Mouse (Mus musculus) MEL (cell line): ENCODE measurements around the gene D5Ertd579e. TPM values are rescaled to one million over a fixed set of nuclear protein-coding genes. Genes with fewer than 3 reads are reported as not detected.

Experiments used
- DNase-seq: peaks from one replicate; pipeline ENCODE4 v3.0.0; 2011; ENCODE audit warnings: low read depth, low spot score
- H3K27ac ChIP-seq: 2 replicates; pipeline ENCODE4 v1.5.1; 2012; ENCODE audit warnings: low read depth, mild to moderate bottlenecking, control low read depth, low read length, moderate library complexity; ENCODE audit not compliant: control insufficient read depth
- H3K27me3 ChIP-seq, 2 experiments: fragments of 150-350 bp in 1 of 2; sonication (generic) in 1 of 2; 2 replicates each; pipeline ENCODE4 v1.6.1; 2012; ENCODE audit warnings: low read length in 2 of 2, mild to moderate bottlenecking in 2 of 2, improper control_type of control experiment in 1 of 2, moderate library complexity in 1 of 2; ENCODE audit not compliant: insufficient read depth in 2 of 2, control insufficient read depth in 1 of 2
- H3K36me3 ChIP-seq, 2 experiments: 2 replicates each; pipeline ENCODE4 v1.6.1; 2012 to 2014; ENCODE audit warnings: low read length in 2 of 2, improper control_type of control experiment in 1 of 2, inconsistent platforms in 1 of 2, mild to moderate bottlenecking in 1 of 2; ENCODE audit not compliant: insufficient read depth in 2 of 2, control insufficient read depth in 1 of 2
- H3K4me1 ChIP-seq, 2 experiments: fragments of 150-350 bp in 1 of 2; sonication (generic) in 1 of 2; 2 replicates each; pipeline ENCODE4 v1.6.1; 2012; ENCODE audit warnings: low read length in 2 of 2, improper control_type of control experiment in 1 of 2, mild to moderate bottlenecking in 1 of 2; ENCODE audit not compliant: insufficient read depth in 2 of 2, control insufficient read depth in 1 of 2
- H3K4me3 ChIP-seq, 2 experiments: fragments of 150-350 bp in 1 of 2; sonication (generic) in 1 of 2; 2 replicates each; pipeline ENCODE4 v1.5.1; 2012; ENCODE audit warnings: low read depth in 2 of 2, low read length in 2 of 2, mild to moderate bottlenecking in 2 of 2, moderate library complexity in 2 of 2, control low read depth in 1 of 2, improper control_type of control experiment in 1 of 2; ENCODE audit not compliant: control insufficient read depth in 1 of 2, insufficient read depth in 1 of 2
- H3K79me2 ChIP-seq: 2 replicates; pipeline ENCODE4 v1.6.1; 2012; ENCODE audit warnings: mild to moderate bottlenecking, low read length, moderate library complexity; ENCODE audit not compliant: control insufficient read depth, poor library complexity, insufficient read depth
- H3K9ac ChIP-seq: 2 replicates; pipeline ENCODE4 v1.6.1; 2012; ENCODE audit warnings: low read depth, mild to moderate bottlenecking, control low read depth, low read length, moderate library complexity; ENCODE audit not compliant: control insufficient read depth, poor library complexity, severe bottlenecking
- H3K9me3 ChIP-seq: fragments of 150-350 bp; sonication (generic); replicated peaks from 2 replicates; pipeline ENCODE4 v1.6.1; 2012; ENCODE audit warnings: mild to moderate bottlenecking, low read length, improper control_type of control experiment, moderate library complexity; ENCODE audit not compliant: insufficient read depth
- ELF1 ChIP-seq: IDR thresholded peaks from 2 replicates; pipeline ENCODE4 v1.6.1; 2014; ENCODE audit warnings: low read depth, mild to moderate bottlenecking, inconsistent platforms, low read length, improper control_type of control experiment, moderate library complexity
- GABPA ChIP-seq: IDR thresholded peaks from 2 replicates; pipeline ENCODE4 v1.6.1; 2012; ENCODE audit warnings: low read depth, mild to moderate bottlenecking, inconsistent platforms, low read length, improper control_type of control experiment, moderate library complexity
- GATA1 ChIP-seq: IDR thresholded peaks from 2 replicates; pipeline ENCODE4 v1.6.1; 2011; ENCODE audit warnings: low read depth, low read length, improper control_type of control experiment
- JUND ChIP-seq: IDR thresholded peaks from 2 replicates; pipeline ENCODE4 v1.6.1; 2011; ENCODE audit warnings: low read depth, mild to moderate bottlenecking, improper control_type of control experiment, low read length
- KAT2A ChIP-seq: conservative IDR thresholded peaks from 2 replicates; pipeline ENCODE4 v1.6.1; 2012; ENCODE audit warnings: low read depth, low read length, improper control_type of control experiment, inconsistent platforms
- MYC ChIP-seq: IDR thresholded peaks from 2 replicates; pipeline ENCODE4 v1.6.1; 2011; ENCODE audit warnings: low read depth, mild to moderate bottlenecking, low read length, improper control_type of control experiment, moderate library complexity
- NELFE ChIP-seq: IDR thresholded peaks from 2 replicates; pipeline ENCODE4 v1.6.1; 2011; ENCODE audit warnings: low read depth, low read length, improper control_type of control experiment
- POLR2A ChIP-seq, 2 experiments: IDR thresholded peaks; 2 replicates each; pipeline ENCODE4 v1.6.1; 2011 to 2012; ENCODE audit warnings: low read length in 2 of 2, mild to moderate bottlenecking in 2 of 2, control low read depth in 1 of 2, improper control_type of control experiment in 1 of 2, low read depth in 1 of 2, moderate library complexity in 1 of 2; ENCODE audit not compliant: control insufficient read depth in 1 of 2, insufficient read depth in 1 of 2, poor library complexity in 1 of 2
- POLR2AphosphoS2 ChIP-seq: IDR thresholded peaks from 2 replicates; pipeline ENCODE4 v1.6.1; 2011; ENCODE audit warnings: low read length, improper control_type of control experiment
- RAD21 ChIP-seq: IDR thresholded peaks from 2 replicates; pipeline ENCODE4 v1.6.1; 2011; ENCODE audit warnings: mild to moderate bottlenecking, low read depth, low read length, improper control_type of control experiment
- RCOR1 ChIP-seq: IDR thresholded peaks from 2 replicates; pipeline ENCODE4 v1.6.1; 2012; ENCODE audit warnings: low read depth, mild to moderate bottlenecking, inconsistent platforms, low read length, improper control_type of control experiment
- TAL1 ChIP-seq: IDR thresholded peaks from 2 replicates; pipeline ENCODE4 v1.6.1; 2012; ENCODE audit warnings: mild to moderate bottlenecking, inconsistent platforms, low read length, moderate library complexity, mixed read lengths
- TCF12 ChIP-seq: IDR thresholded peaks from 2 replicates; pipeline ENCODE4 v1.6.1; 2014; ENCODE audit warnings: low read depth, mild to moderate bottlenecking, inconsistent platforms, low read length, improper control_type of control experiment, moderate library complexity
- ZNF384 ChIP-seq: IDR thresholded peaks from 2 replicates; pipeline ENCODE4 v1.6.1; 2012; ENCODE audit warnings: low read depth, mild to moderate bottlenecking, inconsistent platforms, low read length, improper control_type of control experiment
- polyA plus RNA-seq, 2 experiments: library from polyadenylated mRNA; stranded (reverse) in 1 of 2; unstranded in 1 of 2; fragments of >175 nt in 1 of 2; fragments of >200 nt in 1 of 2; gene quantifications; 2 replicates each; pipeline versions ENCODE4 v1.2.1 to v1.2.4; 2012; ENCODE audit warnings: low replicate concordance in 2 of 2, low read depth in 1 of 2; ENCODE audit not compliant: insufficient read length in 2 of 2, insufficient read depth in 1 of 2, missing spikeins in 1 of 2
- total RNA-seq: library from RNA; depleted of rRNA; stranded (reverse); fragments of 300-350 nt; gene quantifications from 2 replicates; pipeline ENCODE4 v1.2.3, GENCODE M21; 2012

D5Ertd579e gene
- total and polyA plus RNA-seq, 3 experiments: 15.9 to 31.1 TPM; not detected in 1

DNA sequence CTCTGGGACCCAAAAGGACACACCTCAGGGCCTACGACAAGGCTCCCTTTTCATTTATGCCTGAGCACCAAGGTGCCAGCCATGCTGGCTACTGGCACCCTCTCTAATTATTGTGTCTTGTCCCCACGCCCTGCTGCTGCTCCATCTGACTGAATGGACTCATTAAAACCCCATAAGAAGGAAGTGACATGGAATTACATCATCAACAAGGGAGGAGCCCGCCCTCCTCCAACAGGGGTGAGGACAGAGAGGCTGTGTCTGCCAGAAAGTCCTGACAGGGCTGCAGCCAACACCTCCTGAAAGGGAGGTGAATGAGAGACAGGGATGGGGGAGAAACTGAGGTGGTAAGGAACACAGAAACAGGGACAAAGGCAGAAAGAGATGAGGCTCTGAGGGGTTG lies 34.9 kb upstream of the D5Ertd579e start (continued):
- TF ChIP-seq NELFE: no peak

- no peak overlapping the region for H3K27ac ChIP-seq
- H3K27me3 ChIP-seq: no peaks in the 10 kb centered on the region
- no peak overlapping the region for H3K9ac ChIP-seq
- H3K79me2 ChIP-seq: no peaks in the 10 kb centered on the region
- peaks cover 0 to 17% of the 10 kb centered on the region in 2 experiments; a peak in 3 of 4 replicates for H3K4me1 ChIP-seq
- no peak overlapping the region for H3K4me3 ChIP-seq
- no peak for DNase-seq
- TF ChIP-seq KAT2A (no peak), ELF1 (no peak), ZNF384 (no peak), JUND (no peak), RCOR1 (no peak), TCF12 (no peak), MYC (no peak)
- TF ChIP-seq, all 39 proteins: peak for 0
- Histone ChIP-seq H3K36me3 (peaks cover 0 to 7% of the 10 kb centered on the region in 2 experiments; a peak in 2 of 4 replicates), H3K9me3 (no peaks in the 10 kb centered on the region)
These were observed 34.1 kb upstream of the D5Ertd579e start for GRCm38 (mm10) chr5:36729923-36730322.

DNA sequence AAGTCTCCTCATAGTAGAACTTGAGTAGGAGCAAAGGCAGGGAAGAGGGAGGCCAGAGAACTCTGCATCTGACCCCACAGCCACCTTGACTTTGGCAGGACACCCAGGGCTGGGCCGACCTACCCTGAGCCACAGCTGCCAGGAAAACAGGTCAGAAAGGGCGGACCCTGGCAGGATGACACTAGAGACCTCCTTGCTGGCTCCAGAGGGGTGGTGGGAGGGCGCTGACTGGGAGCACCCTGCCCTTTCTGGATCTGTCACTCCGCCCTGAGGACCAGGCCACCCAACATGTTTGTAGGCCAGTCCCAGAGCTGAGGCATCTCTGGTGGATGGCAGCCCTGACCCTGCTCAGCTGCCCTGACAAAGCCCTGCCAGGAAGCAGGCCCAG lies 33.3 kb upstream of the D5Ertd579e start:
- TF ChIP-seq POLR2A (IDR thresholded peaks at IDR 0.05; ENCODE audit: control insufficient read depth in 1 of 2, insufficient read depth in 1 of 2, low read depth in 1 of 2, low read length in 2 of 2, poor library complexity in 1 of 2) (no peak), RAD21 (no peak), TAL1 (no peak), GATA1 (no peak), GABPA (no peak), ELF1 (no peak), POLR2AphosphoS2 (no peak)
- no peak overlapping the region for H3K4me3 ChIP-seq
- peaks cover 0 to 16% of the 10 kb centered on the region in 2 experiments; a peak in 3 of 4 replicates for H3K4me1 ChIP-seq
- H3K27me3 ChIP-seq: no peaks in the 10 kb centered on the region
- no peak overlapping the region for H3K9ac ChIP-seq
- H3K9me3 ChIP-seq: no peaks in the 10 kb centered on the region
- H3K27ac ChIP-seq: no peak overlapping the region
- DNase-seq: no peak
- peaks cover 0 to 7% of the 10 kb centered on the region in 2 experiments; a peak in 2 of 4 replicates for H3K36me3 ChIP-seq
- no peaks in the 10 kb centered on the region for H3K79me2 ChIP-seq
